Mouse (Mus musculus) urinary bladder, postnatal 25 days (tissue): Measurements from ENCODE around the gene Cacng2.

Experiments
- DNase-seq: peaks from one replicate; pipeline ENCODE4 v3.0.0; 2022; ENCODE audit warnings: low spot score

Gene Cacng2

GRCm38 (mm10) chr15:77945711-77946110 is 174.1 kb downstream of the Cacng2 start:
- no peak for DNase-seq
